Mouse (Mus musculus) kidney, embryonic 15.5 days (tissue): ENCODE measurements around the gene Wnt10a. TPM values are rescaled to one million over a fixed set of nuclear protein-coding genes. Genes with fewer than 3 reads are reported as not detected.

ENCODE experiments used
- ATAC-seq: fragments of 200-750 bp; cut with Nextera tagmentation; replicated peaks from 2 replicates; pipeline ENCODE4 v1.8.0; 2017; ENCODE audit warnings: moderate TSS enrichment; ENCODE audit not compliant: low FRiP score
- H3K27ac ChIP-seq: fragments of 300-500 bp; sonication (generic); 2 replicates; pipeline ENCODE4 v1.5.1; 2015; ENCODE audit warnings: mild to moderate bottlenecking, inconsistent platforms
- H3K27me3 ChIP-seq: fragments of 300-500 bp; sonication (generic); 2 replicates; pipeline ENCODE4 v1.6.1; 2015; ENCODE audit warnings: inconsistent platforms
- H3K36me3 ChIP-seq: fragments of 300-500 bp; sonication (generic); 2 replicates; pipeline ENCODE4 v1.6.1; 2015; ENCODE audit warnings: inconsistent platforms
- H3K4me1 ChIP-seq: fragments of 300-500 bp; sonication (generic); 2 replicates; pipeline ENCODE4 v1.6.1; 2015; ENCODE audit warnings: inconsistent platforms
- H3K4me2 ChIP-seq: fragments of 300-500 bp; sonication (generic); 2 replicates; pipeline ENCODE4 v1.6.1; 2015; ENCODE audit warnings: moderate library complexity, mild to moderate bottlenecking, inconsistent platforms
- H3K4me3 ChIP-seq: fragments of 300-500 bp; sonication (generic); replicated peaks from 2 replicates; pipeline ENCODE4 v1.5.1; 2015; ENCODE audit warnings: mild to moderate bottlenecking, inconsistent platforms
- H3K9ac ChIP-seq: fragments of 300-500 bp; sonication (generic); 2 replicates; pipeline ENCODE4 v1.6.1; 2015; ENCODE audit warnings: mild to moderate bottlenecking, inconsistent platforms
- H3K9me3 ChIP-seq: fragments of 300-500 bp; sonication (generic); replicated peaks from 2 replicates; pipeline ENCODE4 v1.6.1; 2016; ENCODE audit warnings: inconsistent platforms
- WGBS: fragments of 180-500 bp; shearing (Covaris S2); methylation state at CpG from one replicate; pipeline ENCODE4 v1.1.7; 2015; ENCODE audit warnings: mixed read lengths; 5-methylcytosine and 5-hydroxymethylcytosine counted together
- polyA plus RNA-seq: library from polyadenylated mRNA; unstranded; fragments of >200 nt; fragmentation: Nextera tagmentation; extraction: Ambion mirVana; gene quantifications from 2 replicates; pipeline ENCODE4 v1.2.1, GENCODE M21; 2015

The Wnt10a gene
- polyA plus RNA-seq, 1 experiment from 2014 or later = 0.43 TPM

GRCm38 (mm10) chr1:74788603-74789176 lies 2.6 kb upstream of the Wnt10a start:
- Histone ChIP-seq H3K9ac (no peak overlapping the region), H3K27me3 (peaks cover 98% of the 10 kb centered on the region), H3K36me3 (no peaks in the 10 kb centered on the region), H3K4me1 (peaks cover 31% of the 10 kb centered on the region), H3K4me2 (no peak overlapping the region), H3K27ac (no peak overlapping the region), H3K9me3 (no peaks in the 10 kb centered on the region), H3K4me3 (no peak overlapping the region)
- no peak for ATAC-seq
- 34% methylated on average over 6 of the region's 6 CpGs for WGBS

GRCm38 (mm10) chr1:74790095-74790494 lies 1.2 kb upstream of the Wnt10a start:
- H3K27me3 ChIP-seq = peaks cover 98% of the 10 kb centered on the region
- WGBS = 18% methylated on average over 3 of the region's 3 CpGs
- no peaks in the 10 kb centered on the region for H3K36me3 ChIP-seq
- no peak overlapping the region for H3K27ac ChIP-seq
- H3K4me3 ChIP-seq = no peak overlapping the region
- no peak for ATAC-seq
- no peaks in the 10 kb centered on the region for H3K9me3 ChIP-seq
- H3K4me2 ChIP-seq = no peak overlapping the region
- peaks cover 35% of the 10 kb centered on the region for H3K4me1 ChIP-seq
- no peak overlapping the region for H3K9ac ChIP-seq

GRCm38 (mm10) chr1:74792831-74793660 lies 1.7 kb downstream of the Wnt10a start:
- ATAC-seq = no peak
- Histone ChIP-seq H3K27ac (no peak overlapping the region), H3K9me3 (no peaks in the 10 kb centered on the region), H3K36me3 (no peaks in the 10 kb centered on the region), H3K9ac (no peak overlapping the region), H3K4me1 (peaks cover 43% of the 10 kb centered on the region), H3K4me3 (no peak overlapping the region), H3K27me3 (peaks cover 100% of the 10 kb centered on the region), H3K4me2 (no peak overlapping the region)
- 20% methylated on average over 19 of the region's 19 CpGs for WGBS

- peaks cover 100% of the 10 kb centered on the region for H3K27me3 ChIP-seq
- ATAC-seq = peak; percentile 41; the same call in 1 of the 2 replicates
- H3K36me3 ChIP-seq = no peaks in the 10 kb centered on the region
- peaks cover 37% of the 10 kb centered on the region for H3K4me1 ChIP-seq
- H3K4me2 ChIP-seq = peak overlapping the region; percentile 55
- peak overlapping the region; percentile 30 for H3K4me3 ChIP-seq
- H3K9me3 ChIP-seq = no peaks in the 10 kb centered on the region
- WGBS = 2% methylated on average over 36 of the region's 38 CpGs
- H3K27ac ChIP-seq = 0 out of 2 replicates have a peak overlapping the region, but pooled peaks have one; percentile 22
- peak overlapping the region; percentile 23; the same call in 1 of the 2 replicates for H3K9ac ChIP-seq
Observed at GRCm38 (mm10) chr1:74794487-74795144, 3.3 kb downstream of the Wnt10a start.

- Histone ChIP-seq H3K4me1 (peaks cover 37% of the 10 kb centered on the region), H3K36me3 (no peaks in the 10 kb centered on the region), H3K27me3 (peaks cover 100% of the 10 kb centered on the region), H3K9me3 (no peaks in the 10 kb centered on the region), H3K4me2 (peak overlapping the region; percentile 55), H3K4me3 (0 out of 2 replicates have a peak overlapping the region, but pooled peaks have one; percentile 30), H3K27ac (no peak overlapping the region), H3K9ac (no peak overlapping the region)
- no peak for ATAC-seq
- WGBS = 4% methylated on average over 6 of the region's 11 CpGs
Observed at GRCm38 (mm10) chr1:74795145-74795529, 3.8 kb downstream of the Wnt10a start.

- Histone ChIP-seq H3K36me3 (no peaks in the 10 kb centered on the region), H3K4me1 (peaks cover 33% of the 10 kb centered on the region), H3K27me3 (peaks cover 99% of the 10 kb centered on the region), H3K9ac (no peak overlapping the region), H3K4me3 (no peak overlapping the region), H3K4me2 (no peak overlapping the region), H3K9me3 (no peaks in the 10 kb centered on the region), H3K27ac (no peak overlapping the region)
- ATAC-seq = peak; percentile 46
- WGBS = 10% methylated on average over 5 of the region's 5 CpGs
Observed at GRCm38 (mm10) chr1:74797459-74797858, 6.1 kb downstream of the Wnt10a start.

- no peak for ATAC-seq
- under 1% methylated on average over 29 of the region's 29 CpGs for WGBS
- no peaks in the 10 kb centered on the region for H3K36me3 ChIP-seq
Observed at GRCm38 (mm10) chr1:74800424-74800888, 9.1 kb downstream of the Wnt10a start.

GRCm38 (mm10) chr1:74801631-74802140 lies 10.4 kb downstream of the Wnt10a start:
- Histone ChIP-seq H3K4me2 (no peak overlapping the region), H3K9ac (no peak overlapping the region), H3K36me3 (no peaks in the 10 kb centered on the region), H3K4me3 (no peak overlapping the region), H3K27me3 (peaks cover 99% of the 10 kb centered on the region), H3K9me3 (no peaks in the 10 kb centered on the region), H3K4me1 (peaks cover 39% of the 10 kb centered on the region), H3K27ac (no peak overlapping the region)
- 49% methylated on average over 6 of the region's 6 CpGs for WGBS
- ATAC-seq = no peak

More at GRCm38 (mm10) chr1:74800424-74800888, 9.1 kb downstream of the Wnt10a start:
- H3K4me1 ChIP-seq = peaks cover 29% of the 10 kb centered on the region
- no peaks in the 10 kb centered on the region for H3K9me3 ChIP-seq
- H3K27me3 ChIP-seq = peaks cover 99% of the 10 kb centered on the region
- no peak overlapping the region for H3K27ac ChIP-seq
- H3K9ac ChIP-seq = no peak overlapping the region
- H3K4me3 ChIP-seq = peak overlapping the region; percentile 10
- H3K4me2 ChIP-seq = peak overlapping the region; percentile 51

- H3K4me2 ChIP-seq = peak overlapping the region; percentile 88
- peak overlapping the region; percentile 11; the same call in 1 of the 2 replicates for H3K9ac ChIP-seq
- H3K4me3 ChIP-seq = peak overlapping the region; percentile 48
- H3K27ac ChIP-seq = no peak overlapping the region
- no peaks in the 10 kb centered on the region for H3K36me3 ChIP-seq
- H3K4me1 ChIP-seq = peaks cover 46% of the 10 kb centered on the region
- under 1% methylated on average over 57 of the region's 57 CpGs for WGBS
- H3K9me3 ChIP-seq = no peaks in the 10 kb centered on the region
- peak; percentile 59 for ATAC-seq
- H3K27me3 ChIP-seq = peaks cover 99% of the 10 kb centered on the region
Observed at GRCm38 (mm10) chr1:74802795-74803656, 11.7 kb downstream of the Wnt10a start.

- H3K27ac ChIP-seq = no peak overlapping the region
- no peak for ATAC-seq
- no peak overlapping the region for H3K9ac ChIP-seq
- H3K9me3 ChIP-seq = no peaks in the 10 kb centered on the region
- no peak overlapping the region for H3K4me2 ChIP-seq
- no peaks in the 10 kb centered on the region for H3K36me3 ChIP-seq
- no peak overlapping the region for H3K4me3 ChIP-seq
- peaks cover 53% of the 10 kb centered on the region for H3K4me1 ChIP-seq
- 10% methylated on average over 10 of the region's 10 CpGs for WGBS
- peaks cover 99% of the 10 kb centered on the region for H3K27me3 ChIP-seq
Observed at GRCm38 (mm10) chr1:74804211-74804870, 13.0 kb downstream of the Wnt10a start.
